Mouse (Mus musculus): ENCODE results near the gene Fgd3. TPM values are rescaled to one million over a fixed set of nuclear protein-coding genes. Genes with fewer than 3 reads are reported as not detected.

Gene Fgd3
- polyA plus RNA-seq, 1 experiment from 2014 or later = 1.7 TPM

GRCm38 (mm10) chr13:49335077-49335982 is 15.2 kb upstream of the Fgd3 start:
- H3K27me3 ChIP-seq (ENCODE audit: control insufficient read depth, insufficient read depth, low read length) = no peaks in the 10 kb centered on the region
- WGBS = 90% methylated on average over 12 of the region's 12 CpGs

DNA sequence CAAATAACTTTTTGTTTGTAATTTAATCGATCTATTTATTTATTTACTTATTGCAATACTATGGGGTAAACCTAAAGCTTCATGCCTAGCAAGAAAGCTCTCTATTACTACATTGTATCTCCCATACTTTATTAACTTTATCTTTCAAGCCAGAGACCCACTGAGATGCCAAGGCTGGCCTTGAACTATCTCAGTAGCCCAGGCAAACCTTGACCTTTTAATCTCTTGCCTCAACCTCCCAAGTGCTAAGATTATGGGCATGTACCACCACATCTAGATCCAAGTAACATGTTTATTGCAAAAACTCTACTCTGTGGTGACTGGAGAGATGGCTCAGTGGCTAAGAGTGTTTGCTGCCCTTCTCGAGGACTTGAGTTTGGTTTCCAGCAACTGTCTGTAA is 13.1 kb upstream of the Fgd3 start:
- Histone ChIP-seq H3K4me3 (ENCODE audit: low read depth, low read length) (no peak overlapping the region), H3K9me3 (ENCODE audit: control insufficient read depth, low read length) (no peaks in the 10 kb centered on the region), H3K4me1 (replicated peaks; ENCODE audit: control insufficient read depth, insufficient read depth, low read length) (no peaks in the 10 kb centered on the region), H3K9ac (ENCODE audit: low read length) (no peak overlapping the region), H3K27me3 (ENCODE audit: control insufficient read depth, insufficient read depth, low read length) (no peaks in the 10 kb centered on the region), H3K27ac (ENCODE audit: low read depth, low read length) (no peak overlapping the region), H3K4me2 (ENCODE audit: low read depth, low read length, severe bottlenecking) (no peak overlapping the region), H3K36me3 (ENCODE audit: control insufficient read depth, insufficient read depth, low read length) (no peaks in the 10 kb centered on the region)
- WGBS = 73% methylated on average over 2 of the region's 2 CpGs
- no peak for DNase-seq (ENCODE audit: low spot score)
- no peak for ATAC-seq (replicated peaks; ENCODE audit: low FRiP score)

More at GRCm38 (mm10) chr13:49335077-49335982, 15.2 kb upstream of the Fgd3 start:
- Histone ChIP-seq H3K36me3 (ENCODE audit: control insufficient read depth, insufficient read depth, low read length) (no peaks in the 10 kb centered on the region), H3K4me3 (ENCODE audit: low read depth, low read length) (no peak overlapping the region), H3K27ac (ENCODE audit: low read depth, low read length) (no peak overlapping the region), H3K4me1 (replicated peaks; ENCODE audit: control insufficient read depth, insufficient read depth, low read length) (no peaks in the 10 kb centered on the region), H3K4me2 (ENCODE audit: low read depth, low read length, severe bottlenecking) (no peak overlapping the region), H3K9me3 (ENCODE audit: control insufficient read depth, low read length) (no peaks in the 10 kb centered on the region), H3K9ac (ENCODE audit: low read length) (no peak overlapping the region)
- DNase-seq (ENCODE audit: low spot score) (no peak), ATAC-seq (replicated peaks; ENCODE audit: low FRiP score) (no peak)

GRCm38 (mm10) chr13:49328101-49328500 is 8.0 kb upstream of the Fgd3 start:
- H3K27ac ChIP-seq (ENCODE audit: low read depth, low read length) = no peak overlapping the region
- no peak for DNase-seq (ENCODE audit: low spot score)
- no peak for ATAC-seq (replicated peaks; ENCODE audit: low FRiP score)
- 84% methylated on average over 4 of the region's 4 CpGs for WGBS
- H3K4me3 ChIP-seq (ENCODE audit: low read depth, low read length) = no peak overlapping the region
- no peak overlapping the region for H3K9ac ChIP-seq (ENCODE audit: low read length)
- H3K4me1 ChIP-seq (replicated peaks; ENCODE audit: control insufficient read depth, insufficient read depth, low read length) = no peaks in the 10 kb centered on the region
- no peaks in the 10 kb centered on the region for H3K27me3 ChIP-seq (ENCODE audit: control insufficient read depth, insufficient read depth, low read length)
- no peaks in the 10 kb centered on the region for H3K9me3 ChIP-seq (ENCODE audit: control insufficient read depth, low read length)
- no peaks in the 10 kb centered on the region for H3K36me3 ChIP-seq (ENCODE audit: control insufficient read depth, insufficient read depth, low read length)
- H3K4me2 ChIP-seq (ENCODE audit: low read depth, low read length, severe bottlenecking) = no peak overlapping the region

DNA sequence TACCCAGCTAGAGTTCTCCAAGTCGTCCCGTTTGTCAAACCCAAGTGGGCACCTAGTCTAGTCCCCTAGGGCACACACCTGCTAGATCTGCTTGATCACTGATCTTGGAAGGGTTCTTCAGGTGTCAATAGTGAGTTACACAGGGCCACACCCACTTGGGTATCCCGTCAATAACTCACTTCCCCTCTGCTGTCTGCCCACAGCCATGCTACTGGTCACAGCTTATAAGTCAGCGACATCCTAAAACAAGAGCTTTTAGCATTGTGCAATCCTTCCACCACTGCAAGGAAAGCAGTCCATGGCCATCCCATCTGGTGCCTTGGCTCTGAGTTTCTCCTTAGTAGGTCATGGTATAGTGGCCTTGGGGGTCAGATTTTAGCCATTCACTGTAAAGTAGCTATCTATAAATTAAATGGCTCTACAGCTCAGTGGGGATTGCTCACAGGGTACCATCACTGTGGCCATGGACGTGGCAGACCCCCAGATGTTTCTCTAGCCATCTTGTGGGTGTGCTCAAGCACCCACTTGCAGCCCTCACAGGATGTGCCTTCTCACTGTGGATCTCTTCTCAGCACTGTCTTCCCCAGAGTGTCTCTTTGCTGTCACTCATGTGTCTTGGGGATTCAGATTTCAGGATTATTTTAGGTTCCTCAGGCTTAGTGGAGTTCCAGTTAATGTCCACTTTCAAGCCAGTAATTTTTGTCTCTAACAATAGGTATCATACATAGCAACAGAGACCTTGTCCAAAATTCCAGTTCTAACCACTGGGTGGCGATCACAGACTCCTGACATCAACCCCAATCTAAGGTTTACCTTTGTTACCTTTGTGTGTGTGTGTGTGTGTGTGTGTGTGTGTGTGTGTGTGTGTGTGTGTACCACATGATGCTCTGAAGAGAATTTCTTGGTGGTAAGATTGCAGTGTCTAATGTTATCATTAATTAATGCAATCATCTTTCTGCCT is 6.4 kb upstream of the Fgd3 start:
- Histone ChIP-seq H3K9ac (ENCODE audit: low read length) (no peak overlapping the region), H3K9me3 (ENCODE audit: control insufficient read depth, low read length) (no peaks in the 10 kb centered on the region), H3K27me3 (ENCODE audit: control insufficient read depth, insufficient read depth, low read length) (no peaks in the 10 kb centered on the region; the same call in 1 of the 2 replicates), H3K36me3 (ENCODE audit: control insufficient read depth, insufficient read depth, low read length) (no peaks in the 10 kb centered on the region), H3K27ac (ENCODE audit: low read depth, low read length) (no peak overlapping the region), H3K4me2 (ENCODE audit: low read depth, low read length, severe bottlenecking) (no peak overlapping the region), H3K4me3 (ENCODE audit: low read depth, low read length) (no peak overlapping the region), H3K4me1 (replicated peaks; ENCODE audit: control insufficient read depth, insufficient read depth, low read length) (no peaks in the 10 kb centered on the region)
- DNase-seq (ENCODE audit: low spot score) (no peak), ATAC-seq (replicated peaks; ENCODE audit: low FRiP score) (no peak)
- WGBS = 60% methylated on average over 6 of the region's 6 CpGs

GRCm38 (mm10) chr13:49324871-49325270 is 4.8 kb upstream of the Fgd3 start:
- Histone ChIP-seq H3K36me3 (ENCODE audit: control insufficient read depth, insufficient read depth, low read length) (no peaks in the 10 kb centered on the region), H3K4me2 (ENCODE audit: low read depth, low read length, severe bottlenecking) (no peak overlapping the region), H3K27ac (ENCODE audit: low read depth, low read length) (no peak overlapping the region), H3K9me3 (ENCODE audit: control insufficient read depth, low read length) (no peaks in the 10 kb centered on the region), H3K4me1 (replicated peaks; ENCODE audit: control insufficient read depth, insufficient read depth, low read length) (peaks cover 6% of the 10 kb centered on the region), H3K9ac (ENCODE audit: low read length) (no peak overlapping the region), H3K4me3 (ENCODE audit: low read depth, low read length) (no peak overlapping the region), H3K27me3 (ENCODE audit: control insufficient read depth, insufficient read depth, low read length) (no peaks in the 10 kb centered on the region; the same call in 1 of the 2 replicates)
- 86% methylated on average over 5 of the region's 5 CpGs for WGBS
- no peak for DNase-seq (ENCODE audit: low spot score)
- ATAC-seq (replicated peaks; ENCODE audit: low FRiP score) = no peak

DNA sequence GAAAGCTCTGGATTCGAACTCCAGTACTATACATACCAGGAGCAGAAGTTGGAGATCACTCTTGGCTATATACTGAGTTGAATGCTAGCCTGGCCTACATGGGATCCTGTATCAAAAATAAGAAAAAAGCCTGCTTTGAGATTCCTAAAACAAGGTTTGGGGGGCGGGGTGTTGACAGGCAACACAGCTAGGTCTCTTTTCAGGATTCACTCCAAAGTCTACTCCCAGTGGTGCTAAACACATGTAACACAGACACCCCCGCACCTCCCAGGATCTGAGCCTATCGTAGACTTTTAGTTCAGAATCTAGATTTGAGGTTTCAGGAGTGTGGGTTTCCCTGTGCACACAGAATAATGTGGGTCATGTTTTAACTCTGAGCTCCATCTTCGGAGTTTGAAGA is 2.6 kb upstream of the Fgd3 start:
- Histone ChIP-seq H3K4me2 (ENCODE audit: low read depth, low read length, severe bottlenecking) (no peak overlapping the region), H3K4me1 (replicated peaks; ENCODE audit: control insufficient read depth, insufficient read depth, low read length) (peaks cover 8% of the 10 kb centered on the region), H3K27ac (ENCODE audit: low read depth, low read length) (no peak overlapping the region), H3K9ac (ENCODE audit: low read length) (no peak overlapping the region), H3K27me3 (ENCODE audit: control insufficient read depth, insufficient read depth, low read length) (peaks cover 2% of the 10 kb centered on the region; the same call in 1 of the 2 replicates), H3K9me3 (ENCODE audit: control insufficient read depth, low read length) (no peaks in the 10 kb centered on the region), H3K4me3 (ENCODE audit: low read depth, low read length) (no peak overlapping the region), H3K36me3 (ENCODE audit: control insufficient read depth, insufficient read depth, low read length) (no peaks in the 10 kb centered on the region)
- no peak for DNase-seq (ENCODE audit: low spot score)
- 91% methylated on average over 5 of the region's 5 CpGs for WGBS
- no peak for ATAC-seq (replicated peaks; ENCODE audit: low FRiP score)

GRCm38 (mm10) chr13:49322169-49322568 is 2.1 kb upstream of the Fgd3 start:
- H3K4me3 ChIP-seq (ENCODE audit: low read depth, low read length) = no peak overlapping the region
- H3K9ac ChIP-seq (ENCODE audit: low read length) = no peak overlapping the region
- no peak overlapping the region for H3K27ac ChIP-seq (ENCODE audit: low read depth, low read length)
- 82% methylated on average over 5 of the region's 5 CpGs for WGBS
- DNase-seq (ENCODE audit: low spot score) (no peak), ATAC-seq (replicated peaks; ENCODE audit: low FRiP score) (no peak)
- peaks cover 2% of the 10 kb centered on the region; the same call in 1 of the 2 replicates for H3K27me3 ChIP-seq (ENCODE audit: control insufficient read depth, insufficient read depth, low read length)
- no peaks in the 10 kb centered on the region for H3K36me3 ChIP-seq (ENCODE audit: control insufficient read depth, insufficient read depth, low read length)
- no peak overlapping the region for H3K4me2 ChIP-seq (ENCODE audit: low read depth, low read length, severe bottlenecking)
- peaks cover 10% of the 10 kb centered on the region for H3K4me1 ChIP-seq (replicated peaks; ENCODE audit: control insufficient read depth, insufficient read depth, low read length)
- no peaks in the 10 kb centered on the region for H3K9me3 ChIP-seq (ENCODE audit: control insufficient read depth, low read length)

- peaks cover 13% of the 10 kb centered on the region for H3K4me1 ChIP-seq (replicated peaks; ENCODE audit: control insufficient read depth, insufficient read depth, low read length)
- 69% methylated on average over 3 of the region's 3 CpGs for WGBS
- no peaks in the 10 kb centered on the region for H3K36me3 ChIP-seq (ENCODE audit: control insufficient read depth, insufficient read depth, low read length)
- H3K4me3 ChIP-seq (ENCODE audit: low read depth, low read length) = no peak overlapping the region
- no peak overlapping the region for H3K27ac ChIP-seq (ENCODE audit: low read depth, low read length)
- ATAC-seq (replicated peaks; ENCODE audit: low FRiP score) = no peak
- no peaks in the 10 kb centered on the region for H3K9me3 ChIP-seq (ENCODE audit: control insufficient read depth, low read length)
- H3K27me3 ChIP-seq (ENCODE audit: control insufficient read depth, insufficient read depth, low read length) = peaks cover 2% of the 10 kb centered on the region; the same call in 1 of the 2 replicates
- no peak for DNase-seq (ENCODE audit: low spot score)
- H3K9ac ChIP-seq (ENCODE audit: low read length) = no peak overlapping the region
- no peak overlapping the region for H3K4me2 ChIP-seq (ENCODE audit: low read depth, low read length, severe bottlenecking)
These were observed 1.3 kb upstream of the Fgd3 start for GRCm38 (mm10) chr13:49321452-49321851.

All from forebrain, embryonic 11.5 days (tissue).